Mouse (Mus musculus) ES-Bruce4 (cell line): ENCODE results near the gene Lpcat1.

Experiments used
- CTCF ChIP-seq: IDR thresholded peaks from one replicate; pipeline ENCODE4 v1.8.1; 2011; ENCODE audit warnings: low read depth, low read length
- EP300 ChIP-seq: IDR thresholded peaks from 2 replicates; pipeline ENCODE4 v1.6.1; 2011; ENCODE audit warnings: low read depth, low read length; ENCODE audit not compliant: insufficient read depth
- POLR2A ChIP-seq: IDR thresholded peaks from one replicate; pipeline ENCODE4 v1.8.1; 2011; ENCODE audit warnings: low read length; ENCODE audit not compliant: insufficient read depth

DNA sequence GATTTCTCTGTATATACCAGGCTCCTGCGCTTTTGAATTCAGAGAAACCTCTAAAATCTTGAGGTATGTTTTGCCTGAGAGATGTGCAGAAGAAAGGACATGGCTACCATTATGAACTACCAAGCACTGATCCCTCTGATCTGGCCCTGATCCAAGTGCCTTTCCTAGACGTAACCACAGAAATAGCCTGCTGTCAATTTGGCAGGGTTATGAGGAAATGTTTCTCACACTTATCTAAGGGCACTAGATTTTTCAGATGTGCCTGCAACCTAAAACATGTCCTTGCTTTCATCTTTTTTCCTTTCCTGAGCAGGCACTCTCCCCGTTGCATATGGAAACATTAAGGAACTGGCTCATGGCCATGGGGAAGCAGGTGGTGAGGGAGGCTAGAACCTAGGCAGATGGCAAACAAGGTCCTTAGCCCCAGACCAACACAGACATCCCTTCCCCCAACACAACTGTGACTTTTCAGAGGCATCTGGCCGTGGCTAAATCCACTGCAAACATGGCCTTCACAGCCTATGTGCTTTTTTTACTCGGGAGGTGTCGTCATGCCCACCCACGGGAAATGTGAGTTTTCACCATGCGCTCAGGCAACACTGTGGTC, 23.7 kb downstream of the Lpcat1 start:
- TF ChIP-seq POLR2A (no peak), EP300 (no peak), CTCF (no peak)
